Comparison of ENCODE assay signal across 8 mouse cellular contexts in the genomic region with DNA sequence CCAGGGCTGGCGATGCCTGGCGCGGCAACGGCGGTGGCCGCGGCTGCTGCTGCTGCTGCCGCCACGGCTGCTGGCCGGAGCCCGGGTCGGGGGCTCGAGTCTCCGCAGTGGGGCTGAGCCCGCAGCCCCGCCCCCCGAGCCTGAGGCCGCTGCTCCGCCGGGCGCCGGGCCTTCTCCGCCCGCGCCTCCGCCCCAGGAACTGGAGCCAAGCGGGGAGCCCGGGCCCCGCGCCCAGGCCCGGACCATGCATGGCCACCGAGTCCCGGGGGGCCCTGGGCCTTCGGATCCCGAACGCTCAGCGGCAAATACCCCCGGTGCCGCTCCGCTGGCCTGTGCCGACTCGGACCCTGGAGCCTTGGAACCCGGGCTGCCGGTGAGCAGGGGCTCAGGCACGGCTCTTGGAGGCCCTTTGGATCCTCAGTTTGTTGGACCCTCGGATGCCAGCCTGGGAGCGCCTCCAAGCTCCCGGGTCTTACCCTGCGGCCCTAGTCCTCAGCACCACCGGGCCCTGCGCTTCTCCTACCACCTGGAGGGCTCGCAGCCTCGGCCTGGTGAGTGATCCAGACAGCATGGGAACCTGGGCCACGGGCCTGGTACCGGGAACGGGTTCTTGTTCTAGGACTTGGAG. TPM values are rescaled to one million over a fixed set of nuclear protein-coding genes. Genes with fewer than 3 reads are reported as not detected.
DNase-seq lines count a peak whose midpoint lies in the region; ATAC-seq and TF ChIP-seq lines count a peak whose summit lies in the region.

No protein-coding gene starts in this region.

- peak overlapping the region; percentile 82 for H3K4me3 ChIP-seq in liver, adult 2 months (ENCODE audit: insufficient read depth, low read depth, low read length)
- peak overlapping the region; percentile 62 for H3K4me3 ChIP-seq in embryonic facial prominence, embryonic 14.5 days (ENCODE audit: low read depth, low read length)
- peak overlapping the region; percentile 78 for H3K4me3 ChIP-seq in heart, postnatal 0 days (ENCODE audit: low read depth, low read length)
- peak overlapping the region; percentile 61 for H3K4me3 ChIP-seq in midbrain, embryonic 11.5 days (ENCODE audit: low read depth, low read length)

- TF ChIP-seq EP300 in heart, postnatal 0 days (IDR thresholded peaks at IDR 0.05; ENCODE audit: low read depth) = no peak

- DNase-seq in liver, adult 2 months (ENCODE audit: extremely low read depth, low read depth, low spot score) = no peak
- no peak for DNase-seq in liver
- peak; percentile 40 for DNase-seq in adrenal gland, postnatal 25 days
- peak; percentile 20 for DNase-seq in embryonic facial prominence, embryonic 14.5 days (ENCODE audit: low spot score)
- DNase-seq in heart, postnatal 0 days (ENCODE audit: low spot score) = no peak
- peak; percentile 59 for DNase-seq in kidney, postnatal 10 days
- DNase-seq in midbrain, embryonic 11.5 days (ENCODE audit: low spot score, missing footprints) = peak; percentile 90
- DNase-seq in urinary bladder, postnatal 36 days (ENCODE audit: low spot score in 2 of 2) = peak; percentile 9

- 0 out of 2 replicates have a peak, but pooled peaks cover 4% of the 10 kb centered on the region for H3K4me1 ChIP-seq in liver, adult 2 months (ENCODE audit: control insufficient read depth, insufficient read depth, low read length)
- 0 out of 2 replicates have a peak, but pooled peaks cover 3% of the 10 kb centered on the region for H3K4me1 ChIP-seq in embryonic facial prominence, embryonic 14.5 days (ENCODE audit: control insufficient read depth, insufficient read depth, low read length)
- peaks cover 8% of the 10 kb centered on the region for H3K4me1 ChIP-seq in heart, postnatal 0 days (ENCODE audit: control insufficient read depth, insufficient read depth)
- H3K4me1 ChIP-seq in midbrain, embryonic 11.5 days (ENCODE audit: control insufficient read depth, insufficient read depth, low read length) = peaks cover 13% of the 10 kb centered on the region

- TF ChIP-seq POLR2A in liver, adult 2 months (IDR thresholded peaks at IDR 0.05; ENCODE audit: extremely low read depth, insufficient read depth, low read length) = no peak

- H3K36me3 ChIP-seq in liver, adult 2 months (ENCODE audit: control insufficient read depth, insufficient read depth, low read length) = no peaks in the 10 kb centered on the region
- no peaks in the 10 kb centered on the region for H3K36me3 ChIP-seq in embryonic facial prominence, embryonic 14.5 days (ENCODE audit: control insufficient read depth, insufficient read depth, low read length)
- H3K36me3 ChIP-seq in heart, postnatal 0 days (replicated peaks; ENCODE audit: control insufficient read depth, insufficient read depth, low read length) = no peaks in the 10 kb centered on the region
- H3K36me3 ChIP-seq in midbrain, embryonic 11.5 days (ENCODE audit: control insufficient read depth, insufficient read depth, low read length) = no peaks in the 10 kb centered on the region

- 1% methylated on average over 20 of the region's 56 CpGs for WGBS in liver, adult 2 months
- 22% methylated on average over 13 of the region's 56 CpGs for WGBS in embryonic facial prominence, embryonic 14.5 days
- WGBS in heart, postnatal 0 days = 27% methylated on average over 26 of the region's 56 CpGs
- 24% methylated on average over 29 of the region's 56 CpGs for WGBS in midbrain, embryonic 11.5 days

- TF ChIP-seq CTCF in liver, adult 2 months (IDR thresholded peaks at IDR 0.05; ENCODE audit: low read depth, low read length) = no peak
- TF ChIP-seq CTCF in heart, postnatal 0 days (IDR thresholded peaks at IDR 0.05; ENCODE audit: low read depth) = no peak

- H3K27me3 ChIP-seq in liver, adult 2 months (ENCODE audit: control insufficient read depth, insufficient read depth, low read length) = no peaks in the 10 kb centered on the region
- H3K27me3 ChIP-seq in embryonic facial prominence, embryonic 14.5 days (replicated peaks; ENCODE audit: control insufficient read depth, insufficient read depth, low read length) = no peaks in the 10 kb centered on the region; the same call in 1 of the 2 replicates
- H3K27me3 ChIP-seq in heart, postnatal 0 days (ENCODE audit: control insufficient read depth, insufficient read depth, low read length) = no peaks in the 10 kb centered on the region
- H3K27me3 ChIP-seq in midbrain, embryonic 11.5 days (ENCODE audit: control insufficient read depth, insufficient read depth, low read length) = no peaks in the 10 kb centered on the region

- no peaks in the 10 kb centered on the region; the same call in 1 of the 2 replicates for H3K79me2 ChIP-seq in liver, adult 2 months (ENCODE audit: control insufficient read depth, insufficient read depth, low read length)

- peak; percentile 61 for ATAC-seq in embryonic facial prominence, embryonic 14.5 days (ENCODE audit: low read depth)
- ATAC-seq in heart, postnatal 0 days (ENCODE audit: insufficient read depth, low read depth) = peak; percentile 66
- peak; percentile 72 for ATAC-seq in midbrain, embryonic 11.5 days (ENCODE audit: low FRiP score)

- peak overlapping the region; percentile 61 for H3K4me2 ChIP-seq in embryonic facial prominence, embryonic 14.5 days (ENCODE audit: low read depth, low read length)
- H3K4me2 ChIP-seq in heart, postnatal 0 days (ENCODE audit: low read depth, low read length) = peak overlapping the region; percentile 57
- H3K4me2 ChIP-seq in midbrain, embryonic 11.5 days = peak overlapping the region; percentile 51

- H3K27ac ChIP-seq in liver, adult 2 months (replicated peaks; ENCODE audit: insufficient read depth, low read depth, low read length) = 0 out of 2 replicates have a peak overlapping the region, but pooled peaks have one; percentile 12
- peak overlapping the region; percentile 88 for H3K27ac ChIP-seq in embryonic facial prominence, embryonic 14.5 days (replicated peaks; ENCODE audit: low read depth, low read length)
- peak overlapping the region; percentile 76 for H3K27ac ChIP-seq in heart, postnatal 0 days (ENCODE audit: low read depth)
- H3K27ac ChIP-seq in midbrain, embryonic 11.5 days (ENCODE audit: low read depth, low read length) = peak overlapping the region; percentile 77

- H3K9me3 ChIP-seq in embryonic facial prominence, embryonic 14.5 days (ENCODE audit: control insufficient read depth, low read length) = no peaks in the 10 kb centered on the region
- no peaks in the 10 kb centered on the region for H3K9me3 ChIP-seq in heart, postnatal 0 days (replicated peaks; ENCODE audit: control insufficient read depth, low read length)
- no peaks in the 10 kb centered on the region for H3K9me3 ChIP-seq in midbrain, embryonic 11.5 days (ENCODE audit: control insufficient read depth, low read length)

- H3K9ac ChIP-seq in liver, adult 2 months (ENCODE audit: low read depth, low read length) = peak overlapping the region; percentile 89
- peak overlapping the region; percentile 87 for H3K9ac ChIP-seq in embryonic facial prominence, embryonic 14.5 days (ENCODE audit: low read depth, low read length)
- peak overlapping the region; percentile 57 for H3K9ac ChIP-seq in heart, postnatal 0 days (replicated peaks; ENCODE audit: low read depth, low read length)
- peak overlapping the region; percentile 79 for H3K9ac ChIP-seq in midbrain, embryonic 11.5 days (ENCODE audit: low read length)

RNA-seq across cellular contexts. Expression of a gene that starts 1.6 kb away (rescaled TPM):
- 0.83 and 0.87 TPM in 2 replicates for total RNA-seq in liver, adult 2 months (2014; rRNA removed)
- polyA plus RNA-seq in liver, adult 2 months (2012; rRNA removed) = 0.81 and 2.4 TPM in 2 replicates
- 24.6 and 35.0 TPM in 2 replicates for total RNA-seq in adrenal gland, postnatal 25 days (2021)
- polyA plus RNA-seq in embryonic facial prominence, embryonic 14.5 days (2014; fragmentation: Nextera tagmentation; extraction: Ambion mirVana) = 11.9 and 13.2 TPM in 2 replicates
- 11.4 and 17.4 TPM in 2 replicates for total RNA-seq in heart, postnatal 0 days (2014; rRNA removed; ENCODE audit: low replicate concordance)
- 4.8 and 5.1 TPM in 2 replicates for polyA plus RNA-seq in heart, postnatal 0 days (2015; fragmentation: Nextera tagmentation; extraction: Ambion mirVana)
- 7.6 and 8.6 TPM in 2 replicates for polyA plus RNA-seq in midbrain, embryonic 11.5 days (2014; fragmentation: Nextera tagmentation; extraction: Ambion mirVana)

RNA-seq across cellular contexts. Expression of a gene that starts 30.4 kb away (rescaled TPM):
- 12.5 and 13.2 TPM in 2 replicates for total RNA-seq in liver, adult 2 months (2014; rRNA removed)
- 4.1 and 4.3 TPM in 2 replicates for polyA plus RNA-seq in liver, adult 2 months (2012; rRNA removed)
- total RNA-seq in adrenal gland, postnatal 25 days (2021) = 54.3 and 68.6 TPM in 2 replicates
- polyA plus RNA-seq in embryonic facial prominence, embryonic 14.5 days (2014; fragmentation: Nextera tagmentation; extraction: Ambion mirVana) = 24.0 and 24.7 TPM in 2 replicates
- 27.0 and 33.4 TPM in 2 replicates for total RNA-seq in heart, postnatal 0 days (2014; rRNA removed; ENCODE audit: low replicate concordance)
- 15.2 and 15.4 TPM in 2 replicates for polyA plus RNA-seq in heart, postnatal 0 days (2015; fragmentation: Nextera tagmentation; extraction: Ambion mirVana)
- 48.2 and 48.5 TPM in 2 replicates for polyA plus RNA-seq in midbrain, embryonic 11.5 days (2014; fragmentation: Nextera tagmentation; extraction: Ambion mirVana)

RNA-seq across cellular contexts. Expression of a gene that starts 48.8 kb away (rescaled TPM):
- 6.0 and 6.4 TPM in 2 replicates for total RNA-seq in liver, adult 2 months (2014; rRNA removed)
- 3.2 and 3.4 TPM in 2 replicates for polyA plus RNA-seq in liver, adult 2 months (2012; rRNA removed)
- total RNA-seq in adrenal gland, postnatal 25 days (2021) = 29.3 and 33.9 TPM in 2 replicates
- polyA plus RNA-seq in embryonic facial prominence, embryonic 14.5 days (2014; fragmentation: Nextera tagmentation; extraction: Ambion mirVana) = 35.8 and 38.3 TPM in 2 replicates
- total RNA-seq in heart, postnatal 0 days (2014; rRNA removed; ENCODE audit: low replicate concordance) = 6.2 and 8.9 TPM in 2 replicates
- 9.0 and 10.4 TPM in 2 replicates for polyA plus RNA-seq in heart, postnatal 0 days (2015; fragmentation: Nextera tagmentation; extraction: Ambion mirVana)
- polyA plus RNA-seq in midbrain, embryonic 11.5 days (2014; fragmentation: Nextera tagmentation; extraction: Ambion mirVana) = 45.7 and 45.8 TPM in 2 replicates

Comparison
In these comparisons a context has a peak if more than half of its experiments do, and no peak if none do; other contexts are left out.
1. DNase-seq: peak in adrenal gland, postnatal 25 days (single experiment), embryonic facial prominence, embryonic 14.5 days (single experiment), kidney, postnatal 10 days (single experiment), midbrain, embryonic 11.5 days (single experiment) and urinary bladder, postnatal 36 days (2 of 2); none in liver, adult 2 months (single experiment), liver (single experiment) and heart, postnatal 0 days (single experiment).
2. H3K27ac ChIP-seq: peak in every context shown above with its lines; median percentile 88 in embryonic facial prominence, embryonic 14.5 days; 77 in midbrain, embryonic 11.5 days; 76 in heart, postnatal 0 days; 12 in liver, adult 2 months.
3. Peak in every context shown above with its lines, with median percentiles within 50 percentile points of each other: H3K4me3 ChIP-seq, H3K9ac ChIP-seq, ATAC-seq and H3K4me2 ChIP-seq.